Mouse (Mus musculus) monocyte, adult 5-6 weeks (primary cell): ENCODE measurements around the gene Tanc1. TPM values are rescaled to one million over a fixed set of nuclear protein-coding genes. Genes with fewer than 3 reads are reported as not detected.
"Not testable (repeated sequence)": the region's sequence is repeated elsewhere in the genome, so short reads cannot be mapped to it uniquely, and the experiment has no call there.

ENCODE experiments used
- ATAC-seq: fragments of 153-309, 156-312 bp; replicated peaks from 2 replicates; pipeline ENCODE4 v1.8.0; 2017; ENCODE audit warnings: mild to moderate bottlenecking; ENCODE audit not compliant: low TSS enrichment, insufficient number of reproducible peaks, severe bottlenecking, poor library complexity, low FRiP score
- total RNA-seq: library from RNA; stranded (forward); fragments of 200-1000, 200-491, 200-594 nt; gene quantifications from 3 replicates; pipeline ENCODE4 v1.2.3, GENCODE M21; 2017

Tanc1 gene
- total RNA-seq, 1 experiment from 2014 or later, result 6.8 TPM

- ATAC-seq, result no peak
Observed at GRCm38 (mm10) chr2:59830151-59830550, 218.3 kb downstream of the Tanc1 start.

- no peak for ATAC-seq
Observed at GRCm38 (mm10) chr2:59830940-59831339, 219.1 kb downstream of the Tanc1 start.

GRCm38 (mm10) chr2:59831831-59832230 lies 220.0 kb downstream of the Tanc1 start:
- no peak for ATAC-seq

- no peak for ATAC-seq
Observed at GRCm38 (mm10) chr2:59838825-59839224, 227.0 kb downstream of the Tanc1 start.

- no peak for ATAC-seq
Observed at GRCm38 (mm10) chr2:59839755-59840154, 227.9 kb downstream of the Tanc1 start.

GRCm38 (mm10) chr2:59840191-59840590 lies 228.3 kb downstream of the Tanc1 start:
- no peak for ATAC-seq

- ATAC-seq, result no peak
Observed at GRCm38 (mm10) chr2:59841189-59841939, 229.5 kb downstream of the Tanc1 start.

- no peak for ATAC-seq
Observed at GRCm38 (mm10) chr2:59841944-59842343, 230.1 kb downstream of the Tanc1 start.

- ATAC-seq, result no peak
Observed at GRCm38 (mm10) chr2:59842556-59843008, 230.7 kb downstream of the Tanc1 start.

- no peak for ATAC-seq
Observed at GRCm38 (mm10) chr2:59843156-59843555, 231.3 kb downstream of the Tanc1 start.

- no peak for ATAC-seq
Observed at GRCm38 (mm10) chr2:59843848-59844247, 232.0 kb downstream of the Tanc1 start.

GRCm38 (mm10) chr2:59851885-59852284 lies 240.0 kb downstream of the Tanc1 start:
- not testable (repeated sequence) for ATAC-seq

- no peak for ATAC-seq
Observed at GRCm38 (mm10) chr2:59852916-59853315, 241.1 kb downstream of the Tanc1 start.

GRCm38 (mm10) chr2:59853543-59853942 lies 241.7 kb downstream of the Tanc1 start:
- ATAC-seq, result no peak

- no peak for ATAC-seq
Observed at GRCm38 (mm10) chr2:59854363-59854762, 242.5 kb downstream of the Tanc1 start.

- no peak for ATAC-seq
Observed at GRCm38 (mm10) chr2:59862618-59863017, 250.8 kb downstream of the Tanc1 start.

GRCm38 (mm10) chr2:59870526-59870925 lies 258.7 kb downstream of the Tanc1 start:
- ATAC-seq, result no peak

GRCm38 (mm10) chr2:59876482-59876881 lies 264.6 kb downstream of the Tanc1 start:
- no peak for ATAC-seq

GRCm38 (mm10) chr2:59877335-59877734 lies 265.5 kb downstream of the Tanc1 start:
- no peak for ATAC-seq

- ATAC-seq, result no peak
Observed at GRCm38 (mm10) chr2:59878221-59878620, 266.4 kb downstream of the Tanc1 start.

- no peak for ATAC-seq
Observed at GRCm38 (mm10) chr2:59881404-59881803, 269.6 kb downstream of the Tanc1 start.
